Mouse (Mus musculus) embryonic facial prominence, embryonic 14.5 days (tissue): ENCODE results near the gene Atrnl1. TPM values are rescaled to one million over a fixed set of nuclear protein-coding genes. Genes with fewer than 3 reads are reported as not detected.

Experiments used
- ATAC-seq: fragments of 200-750 bp; cut with Nextera tagmentation; 2 replicates; pipeline ENCODE4 v1.8.0; 2017; ENCODE audit warnings: low read depth, moderate number of reproducible peaks, moderate TSS enrichment
- DNase-seq: peaks from one replicate; pipeline ENCODE4 v3.0.0-alpha.2; 2015; ENCODE audit warnings: low spot score
- H3K27ac ChIP-seq: fragments of 300-500 bp; sonication (generic); replicated peaks from 2 replicates; pipeline ENCODE4 v1.5.1; 2014; ENCODE audit warnings: low read depth, mild to moderate bottlenecking, low read length, moderate library complexity
- H3K27me3 ChIP-seq: fragments of 300-500 bp; sonication (generic); replicated peaks from 2 replicates; pipeline ENCODE4 v1.6.1; 2014; ENCODE audit warnings: low read length; ENCODE audit not compliant: control insufficient read depth, insufficient read depth
- H3K36me3 ChIP-seq: fragments of 300-500 bp; sonication (generic); 2 replicates; pipeline ENCODE4 v1.6.1; 2014; ENCODE audit warnings: low read length, mixed read lengths; ENCODE audit not compliant: control insufficient read depth, insufficient read depth
- H3K4me1 ChIP-seq: fragments of 300-500 bp; sonication (generic); 2 replicates; pipeline ENCODE4 v1.6.1; 2014; ENCODE audit warnings: antibody characterized with exemption, low read length; ENCODE audit not compliant: control insufficient read depth, insufficient read depth
- H3K4me2 ChIP-seq: fragments of 300-500 bp; sonication (generic); 2 replicates; pipeline ENCODE4 v1.6.1; 2014; ENCODE audit warnings: low read depth, mild to moderate bottlenecking, low read length, moderate library complexity, mixed read lengths
- H3K4me3 ChIP-seq: fragments of 300-500 bp; sonication (generic); 2 replicates; pipeline ENCODE4 v1.5.1; 2014; ENCODE audit warnings: low read depth, mild to moderate bottlenecking, low read length
- H3K9ac ChIP-seq: fragments of 300-500 bp; sonication (generic); 2 replicates; pipeline ENCODE4 v1.6.1; 2014; ENCODE audit warnings: low read depth, mild to moderate bottlenecking, low read length, moderate library complexity, mixed read lengths
- H3K9me3 ChIP-seq: fragments of 300-500 bp; sonication (generic); 2 replicates; pipeline ENCODE4 v1.6.1; 2016; ENCODE audit warnings: low read length; ENCODE audit not compliant: control insufficient read depth
- WGBS: fragments of 180-500 bp; shearing (Covaris S2); extraction: QIAGEN DNeasy Blood & Tissue Kit; methylation state at CpG from one replicate; pipeline ENCODE4 v1.1.7; 2014; 5-methylcytosine and 5-hydroxymethylcytosine counted together
- polyA plus RNA-seq: library from polyadenylated mRNA; unstranded; fragments of >200 nt; fragmentation: Nextera tagmentation; extraction: Ambion mirVana; gene quantifications from 2 replicates; pipeline ENCODE4 v1.2.1, GENCODE M21; 2014

Atrnl1 gene
- polyA plus RNA-seq, 1 experiment from 2014 or later = 7.2 TPM

GRCm38 (mm10) chr19:57961738-57962640 lies 351.2 kb downstream of the Atrnl1 start:
- ATAC-seq = no peak
- Histone ChIP-seq H3K4me1 (no peaks in the 10 kb centered on the region), H3K27me3 (no peaks in the 10 kb centered on the region), H3K27ac (no peak overlapping the region), H3K4me3 (no peak overlapping the region), H3K9ac (no peak overlapping the region), H3K36me3 (no peaks in the 10 kb centered on the region), H3K9me3 (no peaks in the 10 kb centered on the region), H3K4me2 (no peak overlapping the region)
- WGBS = 73% methylated on average over 16 of the region's 16 CpGs
- DNase-seq = no peak

DNA sequence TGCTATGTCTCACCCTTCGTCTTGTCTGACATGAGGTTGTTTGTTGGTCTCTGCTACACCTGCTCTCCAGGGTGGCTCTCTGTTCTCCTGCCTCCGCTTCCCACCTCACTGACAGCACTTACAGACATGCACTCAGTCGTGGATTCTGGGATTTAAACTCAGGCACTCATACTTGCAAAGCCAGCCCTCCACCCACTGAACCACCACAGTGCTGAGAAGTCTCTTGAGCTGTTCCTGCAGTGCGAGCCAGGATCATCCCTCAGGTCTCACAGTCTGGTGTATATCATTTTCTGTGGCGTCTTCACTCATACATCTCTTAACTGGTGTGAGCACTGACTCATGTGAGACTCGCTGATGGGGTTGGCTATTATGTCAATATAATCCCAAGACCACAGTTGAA lies 353.0 kb downstream of the Atrnl1 start:
- ATAC-seq (no peak), DNase-seq (no peak)
- Histone ChIP-seq H3K27ac (no peak overlapping the region), H3K9ac (no peak overlapping the region), H3K4me1 (no peaks in the 10 kb centered on the region), H3K36me3 (no peaks in the 10 kb centered on the region), H3K27me3 (no peaks in the 10 kb centered on the region), H3K4me3 (no peak overlapping the region), H3K4me2 (no peak overlapping the region), H3K9me3 (no peaks in the 10 kb centered on the region)
- WGBS = 89% methylated on average over 6 of the region's 6 CpGs

- DNase-seq (no peak), ATAC-seq (no peak)
- Histone ChIP-seq H3K36me3 (no peaks in the 10 kb centered on the region), H3K4me2 (no peak overlapping the region), H3K4me1 (no peaks in the 10 kb centered on the region), H3K4me3 (no peak overlapping the region), H3K9me3 (no peaks in the 10 kb centered on the region), H3K27me3 (no peaks in the 10 kb centered on the region), H3K9ac (no peak overlapping the region), H3K27ac (no peak overlapping the region)
- 90% methylated on average over 7 of the region's 7 CpGs for WGBS
Measured at GRCm38 (mm10) chr19:57969766-57970165, 358.9 kb downstream of the Atrnl1 start.

DNA sequence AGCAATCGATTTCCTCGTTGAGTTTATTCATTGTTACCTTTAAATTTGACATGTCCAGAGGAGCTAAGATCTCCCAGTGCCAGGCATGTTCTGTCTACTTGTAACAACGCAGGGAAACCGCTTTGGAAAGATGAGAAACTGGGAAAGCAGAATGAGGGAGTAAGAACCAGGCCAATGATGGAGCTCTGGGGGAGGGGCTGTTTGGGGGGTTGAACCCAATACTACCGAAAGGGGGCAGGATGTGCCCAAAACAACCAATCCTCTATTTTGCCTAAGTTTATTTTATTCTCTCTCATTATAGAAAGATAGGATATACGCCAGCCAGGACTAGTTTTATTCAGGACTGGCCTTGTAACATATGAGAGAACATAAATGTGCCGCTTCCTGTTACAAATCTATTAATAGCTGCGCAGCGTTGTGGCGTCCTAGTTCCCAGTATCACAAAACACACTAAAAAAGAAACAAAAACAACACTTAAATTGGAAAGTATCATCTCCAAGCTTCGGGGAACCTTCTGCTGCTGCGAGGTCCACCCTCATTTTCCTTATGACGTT lies 359.6 kb downstream of the Atrnl1 start:
- DNase-seq (no peak), ATAC-seq (no peak)
- 84% methylated on average over 13 of the region's 13 CpGs for whole genome bisulfite sequencing
- Histone ChIP-seq H3K9me3 (no peaks in the 10 kb centered on the region), H3K4me3 (no peak overlapping the region), H3K4me1 (no peaks in the 10 kb centered on the region), H3K9ac (no peak overlapping the region), H3K4me2 (no peak overlapping the region), H3K27me3 (no peaks in the 10 kb centered on the region), H3K27ac (no peak overlapping the region), H3K36me3 (peaks cover 6% of the 10 kb centered on the region; the same call in 1 of the 2 replicates)

DNA sequence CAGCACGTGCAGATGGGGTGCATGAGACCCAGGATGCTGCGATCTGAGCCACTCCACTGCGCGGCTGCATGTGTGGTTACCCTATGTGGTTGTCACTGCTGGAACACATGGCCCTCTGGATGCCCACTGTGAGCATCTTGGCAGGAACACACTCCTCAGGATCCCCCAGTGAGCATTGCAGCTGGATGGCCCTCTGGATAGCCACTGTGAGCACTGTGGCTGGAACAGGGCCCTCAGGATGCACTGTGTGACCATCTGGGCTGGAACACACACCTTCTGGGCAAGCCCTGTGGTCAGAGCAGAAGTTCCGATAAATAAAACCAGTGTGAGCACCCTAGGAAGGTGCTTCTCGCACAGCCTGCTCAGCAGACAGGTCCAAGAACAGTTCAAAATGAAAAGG lies 364.4 kb downstream of the Atrnl1 start:
- Histone ChIP-seq H3K4me3 (no peak overlapping the region), H3K4me2 (no peak overlapping the region)

GRCm38 (mm10) chr19:57985918-57986900 lies 375.4 kb downstream of the Atrnl1 start:
- H3K4me1 ChIP-seq = 0 out of 2 replicates have a peak, but pooled peaks cover 8% of the 10 kb centered on the region
- H3K27me3 ChIP-seq = no peaks in the 10 kb centered on the region
- no peaks in the 10 kb centered on the region for H3K36me3 ChIP-seq
- no peak overlapping the region for H3K4me3 ChIP-seq
- no peaks in the 10 kb centered on the region for H3K9me3 ChIP-seq
- H3K27ac ChIP-seq = no peak overlapping the region
- no peak overlapping the region for H3K4me2 ChIP-seq
- DNase-seq = peak; percentile 72
- 70% methylated on average over 21 of the region's 21 CpGs for WGBS
- H3K9ac ChIP-seq = no peak overlapping the region
- ATAC-seq = no peak

More for the DNA sequence above, 364.4 kb downstream of the Atrnl1 start:
- Histone ChIP-seq H3K27me3 (no peaks in the 10 kb centered on the region), H3K27ac (no peak overlapping the region), H3K9ac (no peak overlapping the region), H3K9me3 (no peaks in the 10 kb centered on the region), H3K4me1 (no peaks in the 10 kb centered on the region), H3K36me3 (peaks cover 8% of the 10 kb centered on the region; the same call in 1 of the 2 replicates)
- DNase-seq (no peak), ATAC-seq (no peak)
- 89% methylated on average over 6 of the region's 6 CpGs for WGBS

GRCm38 (mm10) chr19:57987696-57988393 lies 377.0 kb downstream of the Atrnl1 start:
- DNase-seq (no peak), ATAC-seq (no peak)
- WGBS = 90% methylated on average over 17 of the region's 17 CpGs
- H3K4me3 ChIP-seq = no peak overlapping the region
- no peaks in the 10 kb centered on the region for H3K9me3 ChIP-seq
- no peak overlapping the region for H3K9ac ChIP-seq
- no peak overlapping the region for H3K27ac ChIP-seq
- no peaks in the 10 kb centered on the region for H3K36me3 ChIP-seq
- 0 out of 2 replicates have a peak, but pooled peaks cover 8% of the 10 kb centered on the region for H3K4me1 ChIP-seq
- no peaks in the 10 kb centered on the region for H3K27me3 ChIP-seq
- no peak overlapping the region for H3K4me2 ChIP-seq
